Mouse (Mus musculus) heart, postnatal 0 days (tissue): ENCODE results near the gene Bmp3. TPM values are rescaled to one million over a fixed set of nuclear protein-coding genes. Genes with fewer than 3 reads are reported as not detected.

Experiments used
- ATAC-seq: fragments of 200-750 bp; cut with Nextera tagmentation; 2 replicates; pipeline ENCODE4 v1.8.0; 2017; ENCODE audit warnings: low read depth, moderate number of reproducible peaks, moderate library complexity; ENCODE audit not compliant: insufficient read depth
- DNase-seq: peaks from one replicate; pipeline ENCODE4 v3.0.0-alpha.2; 2016; ENCODE audit warnings: low spot score
- H3K27ac ChIP-seq: fragments of 300-500 bp; sonication (generic); 2 replicates; pipeline ENCODE4 v1.5.1; 2014; ENCODE audit warnings: low read depth, mild to moderate bottlenecking
- H3K27me3 ChIP-seq: fragments of 300-500 bp; sonication (generic); 2 replicates; pipeline ENCODE4 v1.6.1; 2014; ENCODE audit warnings: low read length, mixed read lengths; ENCODE audit not compliant: control insufficient read depth, insufficient read depth
- H3K36me3 ChIP-seq: fragments of 300-500 bp; sonication (generic); replicated peaks from 2 replicates; pipeline ENCODE4 v1.6.1; 2014; ENCODE audit warnings: low read length, mixed read lengths; ENCODE audit not compliant: control insufficient read depth, insufficient read depth
- H3K4me1 ChIP-seq: fragments of 300-500 bp; sonication (generic); 2 replicates; pipeline ENCODE4 v1.6.1; 2014; ENCODE audit warnings: antibody characterized with exemption; ENCODE audit not compliant: control insufficient read depth, insufficient read depth
- H3K4me2 ChIP-seq: fragments of 300-500 bp; sonication (generic); 2 replicates; pipeline ENCODE4 v1.6.1; 2014; ENCODE audit warnings: low read depth, mild to moderate bottlenecking, low read length, moderate library complexity
- H3K4me3 ChIP-seq: fragments of 300-500 bp; sonication (generic); 2 replicates; pipeline ENCODE4 v1.5.1; 2014; ENCODE audit warnings: low read depth, low read length
- H3K9ac ChIP-seq: fragments of 300-500 bp; sonication (generic); replicated peaks from 2 replicates; pipeline ENCODE4 v1.6.1; 2014; ENCODE audit warnings: low read depth, low read length, mixed read lengths
- H3K9me3 ChIP-seq: fragments of 300-500 bp; sonication (generic); replicated peaks from 2 replicates; pipeline ENCODE4 v1.6.1; 2016; ENCODE audit warnings: low read length; ENCODE audit not compliant: control insufficient read depth
- CTCF ChIP-seq: IDR thresholded peaks from 2 replicates; pipeline ENCODE4 v1.5.1; 2016; ENCODE audit warnings: antibody characterized with exemption, control low read depth, low read depth
- EP300 ChIP-seq: IDR thresholded peaks from 2 replicates; pipeline ENCODE4 v1.6.1; 2016; ENCODE audit warnings: antibody characterized with exemption, low read depth
- WGBS: fragments of 180-500 bp; shearing (Covaris S2); extraction: QIAGEN DNeasy Blood & Tissue Kit; methylation state at CpG from one replicate; pipeline ENCODE4 v1.1.7; 2014; 5-methylcytosine and 5-hydroxymethylcytosine counted together
- polyA plus RNA-seq: library from polyadenylated mRNA; unstranded; fragments of >200 nt; fragmentation: Nextera tagmentation; extraction: Ambion mirVana; gene quantifications from 2 replicates; pipeline ENCODE4 v1.2.1, GENCODE M21; 2015
- total RNA-seq: library from RNA; depleted of rRNA; stranded (reverse); fragments of >200 nt; gene quantifications from 2 replicates; pipeline ENCODE4 v1.2.3, GENCODE M21; 2014; ENCODE audit warnings: low replicate concordance

The Bmp3 gene
- total and polyA plus RNA-seq, 2 experiments from 2014 or later = 0.10 to 7.0 TPM

DNA sequence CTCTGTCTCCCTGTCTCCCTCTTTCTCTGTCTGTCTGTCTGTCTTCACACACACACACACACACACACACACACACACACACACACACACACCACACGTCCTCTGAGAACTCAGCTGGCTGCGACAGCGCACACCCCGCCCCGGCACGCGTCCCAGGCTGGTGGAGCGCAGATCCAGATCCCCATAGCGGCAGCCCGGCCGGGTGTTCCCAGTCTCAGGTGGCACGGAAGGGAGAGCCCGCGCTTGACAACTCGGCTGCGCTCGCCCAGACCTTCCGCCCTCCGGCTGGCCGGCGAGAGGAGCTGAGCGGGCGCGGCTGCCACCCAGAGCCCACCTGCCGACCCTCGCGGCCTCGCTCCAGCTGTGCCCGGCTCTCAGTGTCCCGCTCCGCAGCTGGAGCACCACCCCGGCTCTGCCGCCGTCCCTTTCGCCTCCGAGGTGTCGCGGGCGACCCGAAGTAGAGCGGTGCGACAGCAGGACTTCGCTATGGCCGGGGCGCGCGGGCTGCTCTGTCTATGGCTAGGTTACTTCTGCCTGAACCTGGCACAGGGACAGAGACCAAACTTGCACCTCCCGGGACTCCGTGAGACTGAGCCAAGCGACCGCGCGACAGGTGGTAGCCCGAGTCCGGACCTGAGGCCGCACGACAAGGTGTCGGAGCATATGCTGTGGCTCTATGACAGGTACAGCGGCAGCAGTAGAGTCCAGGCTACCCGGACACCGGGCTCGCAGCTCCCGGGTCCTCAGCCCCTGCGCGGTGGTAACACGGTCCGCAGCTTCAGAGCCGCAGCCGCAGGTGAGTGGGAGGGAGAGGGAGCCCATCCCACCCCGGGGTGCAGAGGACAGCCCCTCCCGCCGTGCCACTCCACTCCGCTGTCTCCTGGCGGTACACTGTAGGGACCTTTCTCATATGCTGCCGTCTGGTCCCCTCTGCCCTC lies 681 bp downstream of the Bmp3 start:
- H3K36me3 ChIP-seq = no peaks in the 10 kb centered on the region
- peak; percentile 72 for ATAC-seq
- H3K4me2 ChIP-seq = peak overlapping the region; percentile 86
- no peaks in the 10 kb centered on the region for H3K9me3 ChIP-seq
- TF ChIP-seq EP300 (no peak), CTCF (no peak)
- DNase-seq = no peak
- no peak overlapping the region for H3K27ac ChIP-seq
- H3K4me1 ChIP-seq = no peaks in the 10 kb centered on the region
- peak overlapping the region; percentile 53 for H3K4me3 ChIP-seq
- WGBS = 2% methylated on average over 57 of the region's 75 CpGs
- peaks cover 52% of the 10 kb centered on the region for H3K27me3 ChIP-seq
- H3K9ac ChIP-seq = 0 out of 2 replicates have a peak overlapping the region, but pooled peaks have one; percentile 14

DNA sequence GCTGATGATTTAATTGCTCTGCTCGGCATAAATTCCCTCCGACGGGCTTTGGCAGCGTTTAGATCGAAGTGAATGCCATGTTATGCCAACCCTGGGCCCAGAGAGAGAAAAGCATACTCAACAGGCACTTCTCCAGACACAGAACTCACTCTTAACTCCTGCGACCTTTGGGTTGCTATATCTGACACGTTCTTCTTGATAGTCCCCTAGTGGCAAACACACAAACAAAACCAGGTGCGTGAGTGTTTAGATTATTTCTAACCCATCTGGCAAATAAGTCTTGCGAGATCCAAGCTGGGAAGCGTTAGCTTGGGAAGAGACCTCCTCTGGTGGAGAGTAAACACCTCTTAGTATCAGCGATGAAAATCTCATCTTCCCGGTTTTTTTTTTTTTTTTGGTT lies 1.5 kb downstream of the Bmp3 start:
- Histone ChIP-seq H3K9ac (no peak overlapping the region), H3K36me3 (no peaks in the 10 kb centered on the region), H3K4me1 (no peaks in the 10 kb centered on the region), H3K27ac (no peak overlapping the region), H3K27me3 (peaks cover 52% of the 10 kb centered on the region), H3K4me2 (peak overlapping the region; percentile 86), H3K9me3 (no peaks in the 10 kb centered on the region), H3K4me3 (peak overlapping the region; percentile 53)
- no peak for TF ChIP-seq CTCF
- no peak for TF ChIP-seq EP300
- DNase-seq = no peak
- WGBS = 13% methylated on average over 12 of the region's 12 CpGs
- ATAC-seq = no peak

DNA sequence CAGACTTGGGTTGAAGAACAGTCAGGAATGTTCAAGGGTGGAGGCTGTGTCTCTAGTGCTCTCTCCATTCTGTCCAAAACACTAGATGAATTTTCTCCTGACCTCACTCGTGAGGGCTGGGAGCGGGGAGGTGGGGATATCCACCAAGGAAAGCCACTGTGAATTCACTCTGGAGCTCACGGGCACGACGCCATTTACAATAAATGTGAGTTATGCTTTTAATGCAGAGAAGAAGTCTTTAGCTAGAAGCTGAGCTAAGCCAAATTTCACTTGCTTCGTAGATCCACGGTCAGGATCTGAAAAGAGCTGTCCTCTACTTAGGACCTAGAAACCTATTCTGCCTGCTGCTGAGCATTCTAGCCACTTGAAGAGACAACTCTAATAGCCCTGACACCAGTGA lies 2.1 kb downstream of the Bmp3 start:
- DNase-seq (no peak), ATAC-seq (no peak)
- no peaks in the 10 kb centered on the region for H3K4me1 ChIP-seq
- no peak overlapping the region for H3K4me2 ChIP-seq
- TF ChIP-seq CTCF (no peak), EP300 (no peak)
- peaks cover 52% of the 10 kb centered on the region for H3K27me3 ChIP-seq
- H3K27ac ChIP-seq = no peak overlapping the region
- H3K9me3 ChIP-seq = no peaks in the 10 kb centered on the region
- H3K36me3 ChIP-seq = no peaks in the 10 kb centered on the region
- no peak overlapping the region for H3K9ac ChIP-seq
- WGBS = 67% methylated on average over 7 of the region's 7 CpGs
- H3K4me3 ChIP-seq = no peak overlapping the region

DNA sequence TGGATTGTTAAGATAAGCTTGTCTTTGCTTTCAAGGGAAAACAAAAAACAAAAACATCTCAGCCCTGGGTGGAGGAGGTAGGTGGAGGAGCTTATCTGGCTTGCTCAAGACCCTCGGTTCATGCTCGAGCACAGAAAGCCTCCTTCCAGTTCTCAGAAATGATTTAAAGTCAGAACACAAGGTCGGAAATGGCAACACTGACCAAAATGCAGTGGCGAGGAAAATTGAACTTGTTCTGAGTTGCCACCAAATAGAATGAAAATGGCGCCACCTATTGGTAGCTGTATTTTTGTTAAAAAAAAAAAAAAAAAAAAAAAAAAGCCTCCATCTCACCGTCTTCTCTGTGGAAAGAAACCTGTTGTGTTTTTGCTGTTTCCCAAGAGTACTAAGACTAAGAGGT lies 9.7 kb downstream of the Bmp3 start:
- Histone ChIP-seq H3K9me3 (no peaks in the 10 kb centered on the region), H3K27me3 (no peaks in the 10 kb centered on the region), H3K9ac (no peak overlapping the region), H3K4me1 (no peaks in the 10 kb centered on the region), H3K27ac (no peak overlapping the region), H3K4me2 (no peak overlapping the region), H3K36me3 (no peaks in the 10 kb centered on the region), H3K4me3 (no peak overlapping the region)
- DNase-seq = peak; percentile 33
- no peak for TF ChIP-seq EP300
- peak; percentile 51 for TF ChIP-seq CTCF
- ATAC-seq = no peak
- WGBS = 0% methylated on average over 6 of the region's 6 CpGs

- H3K9ac ChIP-seq = no peak overlapping the region
- no peaks in the 10 kb centered on the region for H3K4me1 ChIP-seq
- no peaks in the 10 kb centered on the region for H3K9me3 ChIP-seq
- H3K4me2 ChIP-seq = no peak overlapping the region
- no peaks in the 10 kb centered on the region for H3K36me3 ChIP-seq
- WGBS = 77% methylated on average over 5 of the region's 5 CpGs
- H3K27ac ChIP-seq = no peak overlapping the region
- DNase-seq (no peak), ATAC-seq (no peak)
- H3K27me3 ChIP-seq = no peaks in the 10 kb centered on the region
- no peak overlapping the region for H3K4me3 ChIP-seq
- TF ChIP-seq CTCF = no peak
- no peak for TF ChIP-seq EP300
Measured at GRCm38 (mm10) chr5:98865146-98865545, 10.9 kb downstream of the Bmp3 start.

- Histone ChIP-seq H3K36me3 (no peaks in the 10 kb centered on the region), H3K4me3 (no peak overlapping the region), H3K27ac (no peak overlapping the region), H3K4me1 (no peaks in the 10 kb centered on the region), H3K4me2 (no peak overlapping the region), H3K9me3 (no peaks in the 10 kb centered on the region), H3K9ac (no peak overlapping the region), H3K27me3 (no peaks in the 10 kb centered on the region)
- 42% methylated on average over 5 of the region's 5 CpGs for WGBS
- ATAC-seq (no peak), DNase-seq (no peak)
- TF ChIP-seq EP300 = no peak
- TF ChIP-seq CTCF = no peak
Measured at GRCm38 (mm10) chr5:98876056-98876455, 21.8 kb downstream of the Bmp3 start.
